Mouse (Mus musculus) stomach, postnatal 0 days (tissue): Measurements from ENCODE around the gene Cyth3. TPM values are rescaled to one million over a fixed set of nuclear protein-coding genes. Genes with fewer than 3 reads are reported as not detected.

Source experiments
- ATAC-seq: fragments of 200-750 bp; cut with Nextera tagmentation; 2 replicates; pipeline ENCODE4 v1.8.0; 2017; ENCODE audit not compliant: low FRiP score, low TSS enrichment
- DNase-seq: peaks from one replicate; pipeline ENCODE4 v3.0.0-alpha.2; 2016; ENCODE audit warnings: low spot score
- H3K27ac ChIP-seq: fragments of 300-500 bp; sonication (generic); replicated peaks from 2 replicates; pipeline ENCODE4 v1.5.1; 2014; ENCODE audit warnings: mild to moderate bottlenecking, control low read depth
- H3K27me3 ChIP-seq: fragments of 300-500 bp; sonication (generic); 2 replicates; pipeline ENCODE4 v1.6.1; 2014; ENCODE audit warnings: low read length; ENCODE audit not compliant: control insufficient read depth, insufficient read depth
- H3K36me3 ChIP-seq: fragments of 300-500 bp; sonication (generic); 2 replicates; pipeline ENCODE4 v1.6.1; 2014; ENCODE audit warnings: low read length, mixed read lengths; ENCODE audit not compliant: control insufficient read depth, insufficient read depth
- H3K4me1 ChIP-seq: fragments of 300-500 bp; sonication (generic); replicated peaks from 2 replicates; pipeline ENCODE4 v1.6.1; 2014; ENCODE audit warnings: antibody characterized with exemption; ENCODE audit not compliant: control insufficient read depth, insufficient read depth
- H3K4me2 ChIP-seq: fragments of 300-500 bp; sonication (generic); replicated peaks from 2 replicates; pipeline ENCODE4 v1.6.1; 2014; ENCODE audit warnings: low read depth, mild to moderate bottlenecking, control low read depth, moderate library complexity
- H3K4me3 ChIP-seq: fragments of 300-500 bp; sonication (generic); 2 replicates; pipeline ENCODE4 v1.5.1; 2014; ENCODE audit warnings: low read depth, low read length, control low read depth
- H3K9ac ChIP-seq: fragments of 300-500 bp; sonication (generic); 2 replicates; pipeline ENCODE4 v1.6.1; 2014; ENCODE audit warnings: mild to moderate bottlenecking, low read length, control low read depth, mixed read lengths
- H3K9me3 ChIP-seq: fragments of 300-500 bp; sonication (generic); 2 replicates; pipeline ENCODE4 v1.6.1; 2016; ENCODE audit warnings: low read length; ENCODE audit not compliant: control insufficient read depth
- CTCF ChIP-seq: IDR thresholded peaks from 2 replicates; pipeline ENCODE4 v1.5.1; 2016; ENCODE audit warnings: antibody characterized with exemption, low read depth, mild to moderate bottlenecking, moderate library complexity
- EP300 ChIP-seq: optimal IDR thresholded peaks from 2 replicates; pipeline ENCODE3; 2016; ENCODE audit warnings: antibody characterized with exemption
- WGBS: fragments of 180-500 bp; shearing (Covaris S2); extraction: QIAGEN DNeasy Blood & Tissue Kit; methylation state at CpG from one replicate; pipeline ENCODE4 v1.1.7; 2014; 5-methylcytosine and 5-hydroxymethylcytosine counted together
- polyA plus RNA-seq: library from polyadenylated mRNA; unstranded; fragments of >200 nt; fragmentation: Nextera tagmentation; extraction: Ambion mirVana; gene quantifications from 2 replicates; pipeline ENCODE4 v1.2.1, GENCODE M21; 2015

Cyth3 gene
- polyA plus RNA-seq, 1 experiment from 2014 or later = 32.7 TPM

- no peak overlapping the region for H3K27ac ChIP-seq
- TF ChIP-seq EP300 = no peak
- TF ChIP-seq CTCF = no peak
- 70% methylated on average over 11 of the region's 11 CpGs for WGBS
- no peak overlapping the region for H3K9ac ChIP-seq
- ATAC-seq (no peak), DNase-seq (no peak)
- no peaks in the 10 kb centered on the region; the same call in 1 of the 2 replicates for H3K4me1 ChIP-seq
- no peaks in the 10 kb centered on the region for H3K36me3 ChIP-seq
- no peak overlapping the region for H3K4me3 ChIP-seq
- no peaks in the 10 kb centered on the region for H3K27me3 ChIP-seq
- no peaks in the 10 kb centered on the region for H3K9me3 ChIP-seq
- no peak overlapping the region for H3K4me2 ChIP-seq
Observed at GRCm38 (mm10) chr5:143593563-143594146, 28.6 kb upstream of the Cyth3 start.

- no peak overlapping the region for H3K27ac ChIP-seq
Observed at GRCm38 (mm10) chr5:143594291-143595065, 27.8 kb upstream of the Cyth3 start.

GRCm38 (mm10) chr5:143602051-143602450 lies 20.2 kb upstream of the Cyth3 start:
- Histone ChIP-seq H3K4me1 (no peaks in the 10 kb centered on the region), H3K4me3 (no peak overlapping the region), H3K36me3 (no peaks in the 10 kb centered on the region), H3K27me3 (no peaks in the 10 kb centered on the region), H3K9me3 (no peaks in the 10 kb centered on the region), H3K4me2 (no peak overlapping the region), H3K9ac (no peak overlapping the region), H3K27ac (no peak overlapping the region)
- no peak for DNase-seq
- ATAC-seq = no peak
- 54% methylated on average over 10 of the region's 10 CpGs for WGBS
- no peak for TF ChIP-seq CTCF
- no peak for TF ChIP-seq EP300

More at GRCm38 (mm10) chr5:143594291-143595065, 27.8 kb upstream of the Cyth3 start:
- no peaks in the 10 kb centered on the region for H3K27me3 ChIP-seq
- no peaks in the 10 kb centered on the region for H3K36me3 ChIP-seq
- H3K9ac ChIP-seq = no peak overlapping the region
- ATAC-seq (no peak), DNase-seq (no peak)
- 80% methylated on average over 3 of the region's 3 CpGs for WGBS
- H3K9me3 ChIP-seq = no peaks in the 10 kb centered on the region
- no peak for TF ChIP-seq CTCF
- TF ChIP-seq EP300 = no peak
- no peaks in the 10 kb centered on the region for H3K4me1 ChIP-seq
- H3K4me3 ChIP-seq = no peak overlapping the region
- H3K4me2 ChIP-seq = no peak overlapping the region

GRCm38 (mm10) chr5:143604157-143604774 lies 18.0 kb upstream of the Cyth3 start:
- H3K9ac ChIP-seq = no peak overlapping the region
- H3K4me3 ChIP-seq = no peak overlapping the region
- 79% methylated on average over 7 of the region's 7 CpGs for WGBS
- no peaks in the 10 kb centered on the region for H3K4me1 ChIP-seq
- H3K4me2 ChIP-seq = no peak overlapping the region
- no peak overlapping the region for H3K27ac ChIP-seq
- no peak for ATAC-seq
- no peaks in the 10 kb centered on the region for H3K9me3 ChIP-seq
- no peaks in the 10 kb centered on the region for H3K27me3 ChIP-seq
- TF ChIP-seq EP300 = no peak
- no peak for TF ChIP-seq CTCF
- no peaks in the 10 kb centered on the region for H3K36me3 ChIP-seq
- no peak for DNase-seq

GRCm38 (mm10) chr5:143606756-143607155 lies 15.5 kb upstream of the Cyth3 start:
- TF ChIP-seq EP300 (no peak), CTCF (no peak)
- no peak for DNase-seq
- 76% methylated on average over 10 of the region's 10 CpGs for WGBS
- Histone ChIP-seq H3K36me3 (no peaks in the 10 kb centered on the region), H3K9me3 (no peaks in the 10 kb centered on the region), H3K4me2 (no peak overlapping the region), H3K9ac (no peak overlapping the region), H3K4me3 (no peak overlapping the region), H3K27ac (no peak overlapping the region), H3K27me3 (no peaks in the 10 kb centered on the region), H3K4me1 (no peaks in the 10 kb centered on the region)
- no peak for ATAC-seq

GRCm38 (mm10) chr5:143608175-143608574 lies 14.1 kb upstream of the Cyth3 start:
- Histone ChIP-seq H3K9me3 (no peaks in the 10 kb centered on the region), H3K4me2 (no peak overlapping the region), H3K4me1 (no peaks in the 10 kb centered on the region), H3K27ac (no peak overlapping the region), H3K4me3 (no peak overlapping the region), H3K9ac (no peak overlapping the region), H3K36me3 (no peaks in the 10 kb centered on the region), H3K27me3 (no peaks in the 10 kb centered on the region)
- ATAC-seq (no peak), DNase-seq (no peak)
- WGBS = 87% methylated on average over 10 of the region's 10 CpGs
- TF ChIP-seq EP300 (no peak), CTCF (no peak)
